ENCODE assay signal across 14 mouse cellular contexts in genomic region chr5:112791792-112792780, GRCm38 (mm10).
DNase-seq lines count a peak whose midpoint lies in the region; ATAC-seq and TF ChIP-seq lines count a peak whose summit lies in the region.
"Had no signal": no experiment of that assay in that cellular context is flagged by ENCODE, and none has a peak within 500 bp of the region (broad histone marks: within the 10 kb centered on the region; RNA-seq: fewer than 3 reads in every experiment).

No protein-coding gene starts in this region.

- no peak overlapping the region for H3K4me2 ChIP-seq in liver, embryonic 12.5 days
- H3K4me2 ChIP-seq in heart, embryonic 12.5 days, result no peak overlapping the region
- H3K4me2 ChIP-seq: limb, embryonic 15.5 days had no signal

- no peak; the same call in 1 of the 2 replicates for TF ChIP-seq CTCF in gastrocnemius, adult 2 months (IDR thresholded peaks at IDR 0.05)
- TF ChIP-seq CTCF in liver, adult 2 months (IDR thresholded peaks at IDR 0.05; ENCODE audit: low read depth, low read length), result peak; percentile 27; the same call in 1 of the 2 replicates
- TF ChIP-seq CTCF in E14TG2a.4 (conservative IDR thresholded peaks at IDR 0.05; ENCODE audit: low read length), result peak; percentile 55

- H3K4me3 ChIP-seq in gastrocnemius, adult 2 months, result no peak overlapping the region
- no peak overlapping the region for H3K4me3 ChIP-seq in liver, adult 2 months (ENCODE audit: insufficient read depth, low read depth, low read length)
- H3K4me3 ChIP-seq in liver, embryonic 12.5 days, result no peak overlapping the region
- no peak overlapping the region for H3K4me3 ChIP-seq in E14TG2a.4 (replicated peaks; ENCODE audit: low read length)
- no peak overlapping the region for H3K4me3 ChIP-seq in heart, embryonic 12.5 days
- H3K4me3 ChIP-seq: forebrain, embryonic 10.5 days; limb, embryonic 15.5 days had no signal

- peak overlapping the region; percentile 12; the same call in 1 of the 2 replicates for H3K27ac ChIP-seq in gastrocnemius, adult 2 months
- H3K27ac ChIP-seq in liver, adult 2 months (replicated peaks; ENCODE audit: insufficient read depth, low read depth, low read length), result no peak overlapping the region
- no peak overlapping the region for H3K27ac ChIP-seq in liver, embryonic 12.5 days
- peak overlapping the region; percentile 11; the same call in 1 of the 2 replicates for H3K27ac ChIP-seq in heart, embryonic 12.5 days (ENCODE audit: poor library complexity, severe bottlenecking)
- H3K27ac ChIP-seq: forebrain, embryonic 10.5 days; limb, embryonic 15.5 days had no signal

- H3K36me3 ChIP-seq in liver, adult 2 months (ENCODE audit: control insufficient read depth, insufficient read depth, low read length), result no peaks in the 10 kb centered on the region
- H3K36me3 ChIP-seq in liver, embryonic 12.5 days, result no peaks in the 10 kb centered on the region
- no peaks in the 10 kb centered on the region for H3K36me3 ChIP-seq in E14TG2a.4 (ENCODE audit: insufficient read depth, low read length)
- peaks cover 67% of the 10 kb centered on the region for H3K36me3 ChIP-seq in heart, embryonic 12.5 days
- H3K36me3 ChIP-seq: forebrain, embryonic 10.5 days; limb, embryonic 15.5 days had no signal

- DNase-seq in gastrocnemius, adult 2 months, result no peak
- no peak for DNase-seq in gastrocnemius, postnatal 4 days (ENCODE audit: low spot score in 2 of 2)
- DNase-seq in liver, adult 2 months (ENCODE audit: extremely low read depth, low read depth, low spot score), result no peak
- no peak for DNase-seq in adrenal gland, postnatal 25 days
- DNase-seq in frontal cortex, adult 2 months (ENCODE audit: extremely low spot score in 1 of 2, low spot score in 1 of 2), result no peak
- DNase-seq: adrenal gland, adult 8-10 months; cerebellum, adult 11-12 months; kidney, postnatal 10 days; spleen, adult 18-20 months had no signal

- H3K4me1 ChIP-seq in liver, adult 2 months (ENCODE audit: control insufficient read depth, insufficient read depth, low read length), result no peaks in the 10 kb centered on the region
- H3K4me1 ChIP-seq in liver, embryonic 12.5 days, result no peaks in the 10 kb centered on the region
- H3K4me1 ChIP-seq in E14TG2a.4 (replicated peaks; ENCODE audit: low read depth, low read length), result peaks cover 16% of the 10 kb centered on the region; the same call in 1 of the 2 replicates
- H3K4me1 ChIP-seq in heart, embryonic 12.5 days (replicated peaks), result peaks cover 28% of the 10 kb centered on the region
- H3K4me1 ChIP-seq: limb, embryonic 15.5 days had no signal

- H3K9me3 ChIP-seq in liver, embryonic 12.5 days (replicated peaks), result 0 out of 2 replicates have a peak, but pooled peaks cover 3% of the 10 kb centered on the region
- H3K9me3 ChIP-seq in E14TG2a.4 (ENCODE audit: low read length), result peaks cover 25% of the 10 kb centered on the region
- no peaks in the 10 kb centered on the region for H3K9me3 ChIP-seq in heart, embryonic 12.5 days (replicated peaks)
- H3K9me3 ChIP-seq: forebrain, embryonic 10.5 days; limb, embryonic 15.5 days had no signal

- WGBS in liver, adult 2 months, result 71% methylated on average over 15 of the region's 15 CpGs
- 55% methylated on average over 15 of the region's 15 CpGs for WGBS in liver, embryonic 12.5 days (ENCODE audit: insufficient replicate concordance)
- WGBS in heart, embryonic 12.5 days, result 66% methylated on average over 15 of the region's 15 CpGs

- no peak for TF ChIP-seq POLR2A in liver, adult 2 months (IDR thresholded peaks at IDR 0.05; ENCODE audit: extremely low read depth, insufficient read depth, low read length)

- no peaks in the 10 kb centered on the region for H3K27me3 ChIP-seq in liver, adult 2 months (ENCODE audit: control insufficient read depth, insufficient read depth, low read length)
- no peaks in the 10 kb centered on the region for H3K27me3 ChIP-seq in liver, embryonic 12.5 days (replicated peaks)
- H3K27me3 ChIP-seq in E14TG2a.4 (ENCODE audit: insufficient read depth, low read length), result 0 out of 2 replicates have a peak, but pooled peaks cover 15% of the 10 kb centered on the region
- no peaks in the 10 kb centered on the region for H3K27me3 ChIP-seq in heart, embryonic 12.5 days (replicated peaks)
- H3K27me3 ChIP-seq: limb, embryonic 15.5 days had no signal

- intact Hi-C loops in gastrocnemius, adult 2 months (cut with DNase I), result no loop called here

- no peak overlapping the region for H3K9ac ChIP-seq in liver, adult 2 months (ENCODE audit: low read depth, low read length)
- H3K9ac ChIP-seq in liver, embryonic 12.5 days, result no peak overlapping the region
- no peak overlapping the region for H3K9ac ChIP-seq in heart, embryonic 12.5 days
- H3K9ac ChIP-seq: limb, embryonic 15.5 days had no signal

- H3K79me2 ChIP-seq in liver, adult 2 months (ENCODE audit: control insufficient read depth, insufficient read depth, low read length), result no peaks in the 10 kb centered on the region

- no peak for ATAC-seq in liver, embryonic 12.5 days
- ATAC-seq in heart, embryonic 12.5 days (ENCODE audit: insufficient number of reproducible peaks, low FRiP score), result no peak

Comparison
In these comparisons a context has a peak if more than half of its experiments do, and no peak if none do; other contexts are left out.
1. H3K27ac ChIP-seq: peak in gastrocnemius, adult 2 months (single experiment) and heart, embryonic 12.5 days (single experiment); none in liver, adult 2 months (single experiment) and liver, embryonic 12.5 days (single experiment).